Mouse (Mus musculus) megakaryocyte, embryonic 14.5 days (primary cell): ENCODE data around the gene Crygn. TPM values are rescaled to one million over a fixed set of nuclear protein-coding genes. Genes with fewer than 3 reads are reported as not detected.
"Not testable (repeated sequence)": the region's sequence is repeated elsewhere in the genome, so short reads cannot be mapped to it uniquely, and the experiment has no call there.

Experiments used
- H3K27me3 ChIP-seq: replicated peaks from 2 replicates; pipeline ENCODE3; 2012; ENCODE audit warnings: inconsistent platforms
- H3K36me3 ChIP-seq: replicated peaks from 2 replicates; pipeline ENCODE3; 2012; ENCODE audit warnings: low read length, inconsistent platforms, mixed read lengths
- H3K4me1 ChIP-seq: 2 replicates; pipeline ENCODE4 v1.6.1; 2012; ENCODE audit warnings: inconsistent platforms
- H3K4me3 ChIP-seq: replicated peaks from 2 replicates; pipeline ENCODE3; 2012; ENCODE audit warnings: moderate library complexity, mild to moderate bottlenecking, inconsistent platforms
- H3K9me3 ChIP-seq: 2 replicates; pipeline ENCODE4 v1.6.1; 2012; ENCODE audit warnings: inconsistent platforms
- FLI1 ChIP-seq: IDR thresholded peaks from 2 replicates; pipeline ENCODE4 v1.6.1; 2012; ENCODE audit warnings: low read length, inconsistent platforms, mixed read lengths
- GATA1 ChIP-seq: IDR thresholded peaks from 3 replicates; pipeline ENCODE4 v1.6.1; 2012; ENCODE audit warnings: mixed read lengths, low read length, inconsistent platforms, borderline replicate concordance
- polyA plus RNA-seq: library from polyadenylated mRNA; stranded (reverse); fragments of >175 nt; gene quantifications from 2 replicates; pipeline ENCODE4 v1.2.3, GENCODE M21; 2012; ENCODE audit warnings: low replicate concordance; ENCODE audit not compliant: insufficient read depth

Gene Crygn
- polyA plus RNA-seq, 1 experiment, result not detected

GRCm38 (mm10) chr5:24779881-24780512 is 22.2 kb upstream of the Crygn start:
- Histone ChIP-seq H3K9me3 (peaks cover 16% of the 10 kb centered on the region), H3K4me1 (peaks cover 22% of the 10 kb centered on the region), H3K27me3 (peaks cover 22% of the 10 kb centered on the region), H3K36me3 (no peaks in the 10 kb centered on the region), H3K4me3 (peak overlapping the region; percentile 80)
- TF ChIP-seq FLI1 (no peak), GATA1 (no peak)

GRCm38 (mm10) chr5:24779321-24779720 is 21.5 kb upstream of the Crygn start:
- peaks cover 22% of the 10 kb centered on the region for H3K27me3 ChIP-seq
- H3K4me1 ChIP-seq, result peaks cover 22% of the 10 kb centered on the region
- H3K9me3 ChIP-seq, result peaks cover 13% of the 10 kb centered on the region
- TF ChIP-seq GATA1 (no peak), FLI1 (no peak)
- no peaks in the 10 kb centered on the region for H3K36me3 ChIP-seq
- H3K4me3 ChIP-seq, result no peak overlapping the region

DNA sequence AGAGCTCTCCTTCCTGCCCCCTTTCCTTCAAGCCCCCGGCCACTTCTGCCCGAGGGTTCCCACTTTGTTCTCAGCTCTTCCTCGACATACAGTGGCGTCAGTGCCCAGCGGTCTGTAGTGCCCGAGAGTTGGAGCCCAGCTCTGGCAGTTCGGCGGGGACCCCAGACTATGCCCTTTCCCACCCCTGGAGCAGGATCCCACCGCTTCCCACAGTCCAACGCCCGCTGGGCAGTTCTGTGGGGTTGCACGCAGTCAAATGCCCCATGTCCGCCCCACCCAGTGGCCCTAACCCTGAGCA is 21.0 kb upstream of the Crygn start:
- TF ChIP-seq GATA1, result no peak
- no peaks in the 10 kb centered on the region for H3K36me3 ChIP-seq
- H3K9me3 ChIP-seq, result peaks cover 8% of the 10 kb centered on the region

GRCm38 (mm10) chr5:24778082-24778842 is 20.5 kb upstream of the Crygn start:
- H3K27me3 ChIP-seq, result peaks cover 22% of the 10 kb centered on the region
- peaks cover 7% of the 10 kb centered on the region for H3K9me3 ChIP-seq
- TF ChIP-seq GATA1, result no peak
- no peak for TF ChIP-seq FLI1
- H3K36me3 ChIP-seq, result no peaks in the 10 kb centered on the region
- peaks cover 22% of the 10 kb centered on the region for H3K4me1 ChIP-seq
- no peak overlapping the region for H3K4me3 ChIP-seq

More for the DNA sequence above, 21.0 kb upstream of the Crygn start:
- peaks cover 22% of the 10 kb centered on the region for H3K4me1 ChIP-seq
- peaks cover 22% of the 10 kb centered on the region for H3K27me3 ChIP-seq
- H3K4me3 ChIP-seq, result no peak overlapping the region

GRCm38 (mm10) chr5:24776681-24777080 is 18.9 kb upstream of the Crygn start:
- Histone ChIP-seq H3K4me3 (no peak overlapping the region), H3K9me3 (peaks cover 7% of the 10 kb centered on the region), H3K4me1 (peaks cover 22% of the 10 kb centered on the region), H3K36me3 (no peaks in the 10 kb centered on the region), H3K27me3 (peaks cover 22% of the 10 kb centered on the region)
- TF ChIP-seq GATA1 (no peak), FLI1 (no peak)

DNA sequence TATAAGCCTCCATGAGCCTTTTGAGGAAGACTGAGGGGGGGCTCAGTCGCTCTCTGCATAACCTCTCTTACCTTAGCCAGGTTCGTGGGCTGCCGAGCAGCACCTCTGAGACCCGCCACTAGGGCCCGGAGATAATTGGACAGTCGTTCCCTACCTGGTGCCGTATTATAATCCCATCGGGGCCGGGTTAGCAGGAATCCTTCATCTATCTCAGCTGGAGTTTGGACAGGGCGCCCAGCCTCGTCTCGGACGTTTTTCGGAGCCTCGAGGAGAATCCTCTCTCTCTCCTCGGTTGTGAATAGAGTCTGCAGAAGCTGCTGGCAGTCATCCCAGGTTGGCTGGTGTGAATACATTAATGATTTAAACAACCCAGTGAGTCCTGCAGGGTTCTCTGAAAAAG is 16.7 kb upstream of the Crygn start:
- H3K4me3 ChIP-seq, H3K9me3 ChIP-seq, H3K36me3 ChIP-seq, H3K4me1 ChIP-seq: not testable (repeated sequence)
- peaks cover 17% of the 10 kb centered on the region for H3K27me3 ChIP-seq

- Histone ChIP-seq H3K36me3 (no peaks in the 10 kb centered on the region), H3K4me1 (peaks cover 23% of the 10 kb centered on the region), H3K9me3 (no peaks in the 10 kb centered on the region), H3K4me3 (no peak overlapping the region), H3K27me3 (peaks cover 34% of the 10 kb centered on the region)
- TF ChIP-seq GATA1 (no peak), FLI1 (no peak)
Observed at GRCm38 (mm10) chr5:24756931-24757330, 877 bp downstream of the Crygn start.

DNA sequence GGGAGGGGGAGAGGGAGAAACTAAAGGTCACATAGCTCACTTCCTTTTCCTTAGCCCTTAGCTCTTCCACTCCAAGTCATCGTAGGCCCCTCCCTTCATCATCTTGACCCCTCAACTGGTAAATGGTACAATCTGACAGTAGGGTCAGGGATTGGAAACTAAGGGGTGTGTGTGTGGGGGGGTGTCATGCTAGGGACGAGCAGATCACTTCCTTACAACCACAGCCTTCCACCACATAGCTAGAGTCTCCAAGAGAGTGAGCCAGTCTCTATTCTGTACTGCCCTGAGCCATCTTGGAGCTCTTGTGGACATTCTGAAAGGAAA is 5.7 kb downstream of the Crygn start:
- no peaks in the 10 kb centered on the region for H3K36me3 ChIP-seq
- peaks cover 48% of the 10 kb centered on the region for H3K4me1 ChIP-seq
- TF ChIP-seq GATA1 (no peak), FLI1 (no peak)
- peaks cover 31% of the 10 kb centered on the region for H3K27me3 ChIP-seq
- peak overlapping the region; percentile 95 for H3K4me3 ChIP-seq
- H3K9me3 ChIP-seq, result no peaks in the 10 kb centered on the region

GRCm38 (mm10) chr5:24751305-24752174 is 6.3 kb downstream of the Crygn start:
- H3K36me3 ChIP-seq, result no peaks in the 10 kb centered on the region
- H3K27me3 ChIP-seq, result peaks cover 29% of the 10 kb centered on the region
- H3K9me3 ChIP-seq, result no peaks in the 10 kb centered on the region
- peaks cover 51% of the 10 kb centered on the region for H3K4me1 ChIP-seq
- TF ChIP-seq FLI1 (no peak), GATA1 (no peak)
- H3K4me3 ChIP-seq, result peak overlapping the region; percentile 95
